Mouse (Mus musculus) erythroid progenitor cell, adult 5-6 weeks (primary cell): Measurements from ENCODE around the gene Ppp1r27. TPM values are rescaled to one million over a fixed set of nuclear protein-coding genes. Genes with fewer than 3 reads are reported as not detected.

Experiments
- total RNA-seq, 2 experiments: library from RNA; stranded (forward) in 1 of 2; stranded (reverse) in 1 of 2; fragments of 150-400 nt in 1 of 2; fragments of 186-747, 209-891 nt in 1 of 2; gene quantifications; 2 replicates each; pipeline versions ENCODE4 v1.2.3 to v1.2.4; 2015 to 2017; ENCODE audit warnings: low replicate concordance in 2 of 2

Ppp1r27 gene
- total RNA-seq, 2 experiments from 2014 or later = not detected

Other genes with a start within 250 kb of the Ppp1r27 start
Only the 30 nearest of the 34 such genes appear.
- gene Actg1, start 202.6 kb downstream of the Ppp1r27 start, total RNA-seq (2015; ENCODE audit: low replicate concordance) = 531 and 597 TPM in 2 replicates
- gene Actg1, start 202.6 kb downstream of the Ppp1r27 start, total RNA-seq (2017; ENCODE audit: low replicate concordance) = 282 and 330 TPM in 2 replicates
- not detected in 2 replicates for gene Fscn2, start 189.6 kb downstream of the Ppp1r27 start, total RNA-seq (2015; ENCODE audit: low replicate concordance)
- gene Fscn2, start 189.6 kb downstream of the Ppp1r27 start, total RNA-seq (2017; ENCODE audit: low replicate concordance) = not detected in 2 replicates
- gene Faap100, start 172.4 kb downstream of the Ppp1r27 start, total RNA-seq (2015; ENCODE audit: low replicate concordance) = 6.1 and 8.0 TPM in 2 replicates
- 2.0 and 9.4 TPM in 2 replicates for gene Faap100, start 172.4 kb downstream of the Ppp1r27 start, total RNA-seq (2017; ENCODE audit: low replicate concordance)
- 35.2 and 47.6 TPM in 2 replicates for gene Nploc4, start 113.4 kb downstream of the Ppp1r27 start, total RNA-seq (2015; ENCODE audit: low replicate concordance)
- gene Nploc4, start 113.4 kb downstream of the Ppp1r27 start, total RNA-seq (2017; ENCODE audit: low replicate concordance) = 63.8 and 65.8 TPM in 2 replicates
- not detected in 2 replicates for gene Tspan10, start 108.5 kb downstream of the Ppp1r27 start, total RNA-seq (2015; ENCODE audit: low replicate concordance)
- 0.13 and 1.8 TPM in 2 replicates for gene Tspan10, start 108.5 kb downstream of the Ppp1r27 start, total RNA-seq (2017; ENCODE audit: low replicate concordance)
- gene Pde6g, start 97.6 kb downstream of the Ppp1r27 start, total RNA-seq (2015; ENCODE audit: low replicate concordance) = not detected in 2 replicates
- gene Pde6g, start 97.6 kb downstream of the Ppp1r27 start, total RNA-seq (2017; ENCODE audit: low replicate concordance) = not detected in 2 replicates
- 4.3 TPM in 1 of 2 replicates, not detected in the other for gene Oxld1, start 93.1 kb downstream of the Ppp1r27 start, total RNA-seq (2015; ENCODE audit: low replicate concordance)
- 1.4 and 5.0 TPM in 2 replicates for gene Oxld1, start 93.1 kb downstream of the Ppp1r27 start, total RNA-seq (2017; ENCODE audit: low replicate concordance)
- gene Ccdc137, start 93.0 kb downstream of the Ppp1r27 start, total RNA-seq (2015; ENCODE audit: low replicate concordance) = 5.8 and 26.8 TPM in 2 replicates
- gene Ccdc137, start 93.0 kb downstream of the Ppp1r27 start, total RNA-seq (2017; ENCODE audit: low replicate concordance) = 21.2 and 24.0 TPM in 2 replicates
- gene Arl16, start 83.5 kb downstream of the Ppp1r27 start, total RNA-seq (2015; ENCODE audit: low replicate concordance) = 13.8 and 22.0 TPM in 2 replicates
- 3.8 and 16.7 TPM in 2 replicates for gene Arl16, start 83.5 kb downstream of the Ppp1r27 start, total RNA-seq (2017; ENCODE audit: low replicate concordance)
- 10.8 and 17.6 TPM in 2 replicates for gene Mrpl12, start 66.5 kb downstream of the Ppp1r27 start, total RNA-seq (2015; ENCODE audit: low replicate concordance)
- gene Mrpl12, start 66.5 kb downstream of the Ppp1r27 start, total RNA-seq (2017; ENCODE audit: low replicate concordance) = 11.6 and 13.7 TPM in 2 replicates
- 7.2 and 17.6 TPM in 2 replicates for gene Slc25a10, start 59.3 kb downstream of the Ppp1r27 start, total RNA-seq (2015; ENCODE audit: low replicate concordance)
- gene Slc25a10, start 59.3 kb downstream of the Ppp1r27 start, total RNA-seq (2017; ENCODE audit: low replicate concordance) = 25.4 and 40.1 TPM in 2 replicates
- not detected in 2 replicates for gene Gcgr, start 20.4 kb downstream of the Ppp1r27 start, total RNA-seq (2015; ENCODE audit: low replicate concordance)
- gene Gcgr, start 20.4 kb downstream of the Ppp1r27 start, total RNA-seq (2017; ENCODE audit: low replicate concordance) = not detected in 2 replicates
- gene Mcrip1, start 1.4 kb downstream of the Ppp1r27 start, total RNA-seq (2015; ENCODE audit: low replicate concordance) = 19.8 and 23.5 TPM in 2 replicates
- gene Mcrip1, start 1.4 kb downstream of the Ppp1r27 start, total RNA-seq (2017; ENCODE audit: low replicate concordance) = 1.7 and 5.6 TPM in 2 replicates
- gene P4hb, start 22.1 kb upstream of the Ppp1r27 start, total RNA-seq (2015; ENCODE audit: low replicate concordance) = 101 and 104 TPM in 2 replicates
- 112 and 141 TPM in 2 replicates for gene P4hb, start 22.1 kb upstream of the Ppp1r27 start, total RNA-seq (2017; ENCODE audit: low replicate concordance)
- 134 and 150 TPM in 2 replicates for gene Arhgdia, start 30.5 kb upstream of the Ppp1r27 start, total RNA-seq (2015; ENCODE audit: low replicate concordance)
- gene Arhgdia, start 30.5 kb upstream of the Ppp1r27 start, total RNA-seq (2017; ENCODE audit: low replicate concordance) = 45.3 and 49.3 TPM in 2 replicates
- 72.9 and 87.2 TPM in 2 replicates for gene Alyref, start 47.2 kb upstream of the Ppp1r27 start, total RNA-seq (2015; ENCODE audit: low replicate concordance)
- 142 and 227 TPM in 2 replicates for gene Alyref, start 47.2 kb upstream of the Ppp1r27 start, total RNA-seq (2017; ENCODE audit: low replicate concordance)
- 28.1 and 35.0 TPM in 2 replicates for gene Anapc11, start 47.3 kb upstream of the Ppp1r27 start, total RNA-seq (2015; ENCODE audit: low replicate concordance)
- gene Anapc11, start 47.3 kb upstream of the Ppp1r27 start, total RNA-seq (2017; ENCODE audit: low replicate concordance) = 2.8 and 12.1 TPM in 2 replicates
- not detected in 2 replicates for gene Npb, start 57.3 kb upstream of the Ppp1r27 start, total RNA-seq (2015; ENCODE audit: low replicate concordance)
- not detected in 2 replicates for gene Npb, start 57.3 kb upstream of the Ppp1r27 start, total RNA-seq (2017; ENCODE audit: low replicate concordance)
- 13.3 and 14.7 TPM in 2 replicates for gene Pcyt2, start 66.8 kb upstream of the Ppp1r27 start, total RNA-seq (2015; ENCODE audit: low replicate concordance)
- 20.7 and 23.1 TPM in 2 replicates for gene Pcyt2, start 66.8 kb upstream of the Ppp1r27 start, total RNA-seq (2017; ENCODE audit: low replicate concordance)
- 59.9 and 61.3 TPM in 2 replicates for gene Sirt7, start 74.1 kb upstream of the Ppp1r27 start, total RNA-seq (2015; ENCODE audit: low replicate concordance)
- 81.2 and 85.6 TPM in 2 replicates for gene Sirt7, start 74.1 kb upstream of the Ppp1r27 start, total RNA-seq (2017; ENCODE audit: low replicate concordance)
- 36.0 TPM in 2 replicates for gene Mafg, start 82.5 kb upstream of the Ppp1r27 start, total RNA-seq (2015; ENCODE audit: low replicate concordance)
- gene Mafg, start 82.5 kb upstream of the Ppp1r27 start, total RNA-seq (2017; ENCODE audit: low replicate concordance) = 71.3 and 91.6 TPM in 2 replicates
- gene Pycr1, start 92.6 kb upstream of the Ppp1r27 start, total RNA-seq (2015; ENCODE audit: low replicate concordance) = 2.1 TPM in 1 of 2 replicates, not detected in the other
- gene Pycr1, start 92.6 kb upstream of the Ppp1r27 start, total RNA-seq (2017; ENCODE audit: low replicate concordance) = 1.1 TPM in 1 of 2 replicates, not detected in the other
- not detected in 2 replicates for gene Myadml2, start 97.0 kb upstream of the Ppp1r27 start, total RNA-seq (2015; ENCODE audit: low replicate concordance)
- not detected in 2 replicates for gene Myadml2, start 97.0 kb upstream of the Ppp1r27 start, total RNA-seq (2017; ENCODE audit: low replicate concordance)
- not detected in 2 replicates for gene Notum, start 110.0 kb upstream of the Ppp1r27 start, total RNA-seq (2015; ENCODE audit: low replicate concordance)
- gene Notum, start 110.0 kb upstream of the Ppp1r27 start, total RNA-seq (2017; ENCODE audit: low replicate concordance) = not detected in 2 replicates
- 33.1 and 41.4 TPM in 2 replicates for gene Aspscr1, start 121.8 kb upstream of the Ppp1r27 start, total RNA-seq (2015; ENCODE audit: low replicate concordance)
- gene Aspscr1, start 121.8 kb upstream of the Ppp1r27 start, total RNA-seq (2017; ENCODE audit: low replicate concordance) = 46.0 and 59.7 TPM in 2 replicates
- 7.1 and 35.3 TPM in 2 replicates for gene Cenpx, start 162.6 kb upstream of the Ppp1r27 start, total RNA-seq (2015; ENCODE audit: low replicate concordance)
- 15.0 and 21.2 TPM in 2 replicates for gene Cenpx, start 162.6 kb upstream of the Ppp1r27 start, total RNA-seq (2017; ENCODE audit: low replicate concordance)
- 3.4 and 6.1 TPM in 2 replicates for gene Lrrc45, start 162.8 kb upstream of the Ppp1r27 start, total RNA-seq (2015; ENCODE audit: low replicate concordance)
- 12.3 and 12.9 TPM in 2 replicates for gene Lrrc45, start 162.8 kb upstream of the Ppp1r27 start, total RNA-seq (2017; ENCODE audit: low replicate concordance)
- not detected in 2 replicates for gene Rac3, start 170.3 kb upstream of the Ppp1r27 start, total RNA-seq (2015; ENCODE audit: low replicate concordance)
- gene Rac3, start 170.3 kb upstream of the Ppp1r27 start, total RNA-seq (2017; ENCODE audit: low replicate concordance) = 1.3 and 3.5 TPM in 2 replicates
- gene Dcxr, start 176.1 kb upstream of the Ppp1r27 start, total RNA-seq (2015; ENCODE audit: low replicate concordance) = 3.6 TPM in 1 of 2 replicates, not detected in the other
- gene Dcxr, start 176.1 kb upstream of the Ppp1r27 start, total RNA-seq (2017; ENCODE audit: low replicate concordance) = 7.2 TPM in 1 of 2 replicates, not detected in the other
- 21.8 and 23.4 TPM in 2 replicates for gene Cbr2, start 181.0 kb upstream of the Ppp1r27 start, total RNA-seq (2015; ENCODE audit: low replicate concordance)
- gene Cbr2, start 181.0 kb upstream of the Ppp1r27 start, total RNA-seq (2017; ENCODE audit: low replicate concordance) = not detected in 2 replicates